Mouse (Mus musculus): ENCODE measurements at regions not wholly inside any gene's neighbourhood (a gene's known extent, or its start where the extent isn't known, plus 50 kb on each side); places are given as distances from the start of the nearest gene placed in this dataset.

DNA sequence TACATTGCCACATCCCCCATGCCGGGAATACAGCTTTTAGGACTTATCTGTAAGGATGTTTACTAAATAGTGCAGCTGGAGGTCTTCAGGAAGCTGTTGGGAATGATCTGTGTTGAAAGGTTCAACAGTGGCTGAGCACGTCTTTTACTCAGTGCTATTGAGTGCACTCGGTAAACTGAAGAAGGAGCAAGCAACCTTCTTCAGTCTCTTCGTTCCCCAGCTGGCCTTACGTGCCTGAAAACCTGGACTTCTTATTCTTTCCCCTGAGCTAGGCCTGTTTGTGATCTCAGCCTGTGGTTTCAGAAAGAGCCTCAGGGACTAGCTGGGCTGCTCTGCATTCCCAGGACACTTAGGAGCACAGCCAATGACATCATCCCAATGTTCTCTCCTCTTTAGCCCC lies 51.2 kb upstream of the Rhox5 start:
- DNase-seq = peak in 1 of 2 experiments; percentile 0

GRCm38 (mm10) chrX:37754385-37754784 lies 50.3 kb upstream of the Rhox5 start:
- no peak for DNase-seq

All from kidney, postnatal 36 days (tissue).